Mouse (Mus musculus) hematopoietic stem cell, adult 5-6 weeks (primary cell): ENCODE data around the gene Mrtfb. TPM values are rescaled to one million over a fixed set of nuclear protein-coding genes. Genes with fewer than 3 reads are reported as not detected.

ENCODE experiments used
- ATAC-seq, 2 experiments: fragments of 125-278 bp in 1 of 2; replicated peaks in 1 of 2; 2 replicates each; pipeline ENCODE4 v1.8.0; 2016 to 2017; ENCODE audit warnings: inconsistent platforms in 2 of 2, mild to moderate bottlenecking in 2 of 2, moderate number of reproducible peaks in 2 of 2, low read depth in 1 of 2, moderate TSS enrichment in 1 of 2; ENCODE audit not compliant: low FRiP score in 2 of 2, poor library complexity in 2 of 2, severe bottlenecking in 2 of 2, insufficient read depth in 1 of 2, low TSS enrichment in 1 of 2
- total RNA-seq: library from RNA; stranded (forward); fragments of 172-1452, 232-1000 nt; gene quantifications from 2 replicates; pipeline ENCODE4 v1.2.3, GENCODE M21; 2017

The Mrtfb gene
- total RNA-seq, 1 experiment from 2014 or later, result 9.1 TPM

DNA sequence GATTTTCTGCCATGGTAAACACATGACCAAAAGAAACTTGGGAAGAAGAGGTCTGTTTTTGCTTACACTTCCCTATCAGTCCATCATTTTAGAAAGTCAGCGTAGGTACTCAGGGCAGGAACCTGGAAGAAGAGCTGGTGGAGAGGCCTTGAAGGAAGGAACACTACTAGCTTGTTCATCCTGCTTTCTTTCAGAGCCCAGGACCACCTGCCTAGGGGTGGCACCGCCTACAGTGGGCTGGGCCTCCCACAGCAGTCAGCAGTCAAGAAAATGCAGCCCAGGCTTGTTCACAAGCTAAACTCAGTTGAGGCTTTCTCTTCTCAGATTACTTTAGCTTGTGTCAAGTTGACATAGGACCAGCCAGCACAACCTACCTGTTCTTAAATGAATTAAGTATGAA lies 2.7 kb downstream of the Mrtfb start:
- ATAC-seq, result no peak

DNA sequence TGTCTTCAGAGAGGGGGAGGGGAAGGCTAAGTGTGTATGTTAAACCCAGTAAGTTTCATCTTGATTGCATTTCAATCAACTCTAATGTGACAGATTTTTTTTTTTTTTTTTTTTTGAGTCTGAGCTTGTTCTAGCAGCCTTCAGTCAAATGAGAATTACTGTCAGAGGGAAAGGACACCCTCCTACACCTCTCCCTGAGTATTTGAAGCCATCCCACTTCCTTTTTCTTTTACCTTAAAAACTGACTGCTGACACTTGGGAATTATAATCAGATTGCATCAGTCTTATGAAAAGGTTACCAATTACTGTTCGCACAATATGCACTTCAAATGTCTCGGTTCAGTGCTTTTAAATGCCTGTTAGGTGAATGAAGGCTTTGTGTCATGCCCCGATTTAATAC lies 10.0 kb downstream of the Mrtfb start:
- ATAC-seq, result no peak

DNA sequence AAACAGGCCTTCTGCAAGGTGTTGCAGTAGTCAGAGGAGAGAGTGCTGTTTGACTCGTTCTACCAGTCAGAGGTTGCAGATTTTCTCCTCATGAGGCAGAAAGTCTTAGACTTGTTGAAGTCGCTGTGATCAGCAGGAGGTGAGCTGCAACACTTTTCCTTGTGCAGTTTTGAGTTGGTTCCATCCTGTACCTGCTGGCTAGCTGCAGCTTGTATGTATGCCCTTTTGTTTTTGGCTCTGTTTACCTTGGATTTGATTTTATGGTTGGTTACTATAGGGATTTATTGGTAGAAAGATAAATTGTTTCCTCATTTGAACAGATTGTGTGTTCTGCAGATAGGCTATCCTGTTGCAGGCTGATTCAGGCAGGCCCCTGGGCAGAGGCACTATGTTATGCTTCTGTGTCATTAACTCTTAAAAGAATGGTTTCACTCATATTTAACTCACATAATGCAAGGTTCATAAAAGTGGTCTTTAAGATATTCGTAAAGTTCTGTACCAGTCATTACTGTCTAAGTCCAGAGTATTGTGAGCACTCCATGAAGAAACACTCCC lies 11.1 kb downstream of the Mrtfb start:
- no peak for ATAC-seq

DNA sequence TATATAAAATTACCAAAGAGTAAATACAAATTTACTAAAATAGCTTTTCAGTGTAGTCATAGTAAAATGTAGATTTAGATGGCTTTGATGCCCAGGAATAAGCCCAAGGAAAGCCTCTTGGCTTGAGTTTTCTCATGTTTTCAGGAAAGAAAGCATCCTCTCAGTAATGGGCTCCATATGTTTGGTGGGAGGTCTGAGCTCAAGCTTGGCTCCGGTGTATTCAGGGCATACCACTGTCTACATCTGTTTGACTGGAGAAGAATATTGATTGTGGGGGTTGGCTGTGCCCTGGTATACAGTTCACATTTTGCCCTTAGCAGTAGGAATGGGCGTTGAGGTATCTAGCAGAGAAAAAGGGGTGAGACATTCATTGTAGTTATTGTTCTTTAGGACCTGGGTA lies 13.1 kb downstream of the Mrtfb start:
- no peak for ATAC-seq

DNA sequence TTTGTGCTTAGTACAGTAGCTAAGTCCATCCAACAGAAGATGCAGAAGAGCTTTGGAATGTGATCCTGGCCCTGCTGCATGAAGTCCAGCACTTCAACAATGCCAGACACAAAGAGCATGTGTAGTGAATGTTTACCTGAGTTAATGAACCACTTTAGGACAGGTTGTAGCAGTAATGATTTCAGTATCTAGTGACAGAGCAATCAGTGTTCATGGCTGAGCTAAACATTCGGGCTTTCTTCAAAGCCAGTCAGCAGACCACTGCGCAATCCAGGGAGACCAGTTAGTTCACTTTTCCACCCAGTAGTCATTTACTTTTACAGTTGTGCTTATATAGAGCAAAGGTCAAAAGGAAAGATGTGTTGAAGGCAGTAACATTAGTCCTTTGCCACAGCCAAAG lies 20.0 kb downstream of the Mrtfb start:
- no peak for ATAC-seq

DNA sequence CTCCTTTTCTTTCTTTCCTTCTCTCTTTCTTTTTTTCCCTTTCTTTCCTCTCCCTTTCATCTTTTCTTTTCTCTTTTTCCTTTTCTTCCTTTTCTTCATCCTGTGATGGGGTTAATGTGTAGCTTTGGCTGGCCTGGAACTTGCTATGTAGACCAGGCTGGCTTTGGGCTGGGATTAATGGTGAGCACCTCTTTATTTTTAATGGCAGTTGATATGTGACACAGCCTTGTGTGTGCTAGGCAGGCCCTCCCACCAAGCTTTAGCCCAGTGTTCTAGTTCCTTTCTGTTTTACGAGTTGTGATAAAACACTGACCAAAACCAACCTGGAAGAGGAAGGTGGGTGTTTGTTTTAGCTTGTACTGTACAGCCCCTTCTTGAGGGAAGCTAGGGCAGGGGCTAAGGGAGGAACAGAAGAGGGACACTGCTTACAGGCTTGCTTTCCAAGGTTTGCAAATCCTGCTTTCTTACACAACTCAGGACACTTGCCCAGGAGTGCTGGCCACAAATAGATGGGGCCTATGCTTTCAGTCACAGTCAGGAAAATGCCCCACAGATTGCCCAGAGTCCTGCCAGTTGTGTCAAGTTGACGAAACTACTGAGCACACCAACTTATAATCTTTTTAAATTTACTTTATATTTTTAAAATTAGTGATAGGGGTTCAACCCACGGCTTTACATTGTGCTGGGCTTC lies 20.6 kb downstream of the Mrtfb start:
- no peak for ATAC-seq

DNA sequence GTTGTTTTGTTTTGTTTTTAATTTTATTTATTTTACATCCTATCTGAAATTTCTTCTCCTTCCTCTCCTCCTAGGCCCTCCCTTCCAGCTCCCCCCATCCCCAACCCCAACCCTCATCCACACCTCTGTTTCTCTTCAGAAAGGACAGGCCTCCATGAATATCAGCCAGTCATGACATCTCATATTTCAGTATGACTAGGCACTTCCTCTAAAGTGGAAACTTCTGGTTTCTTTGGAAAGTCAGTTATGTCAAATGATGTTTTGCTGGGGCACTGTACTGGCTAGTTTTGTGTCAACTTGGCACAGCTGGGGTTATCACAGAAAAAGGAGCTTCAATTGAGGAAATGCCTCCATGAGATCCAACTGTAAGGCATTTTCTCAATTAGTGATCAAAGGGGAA lies 30.1 kb downstream of the Mrtfb start:
- 0 out of 4 replicates have a peak, but pooled peaks of 1 of the 2 experiments have one; percentile 42 for ATAC-seq

DNA sequence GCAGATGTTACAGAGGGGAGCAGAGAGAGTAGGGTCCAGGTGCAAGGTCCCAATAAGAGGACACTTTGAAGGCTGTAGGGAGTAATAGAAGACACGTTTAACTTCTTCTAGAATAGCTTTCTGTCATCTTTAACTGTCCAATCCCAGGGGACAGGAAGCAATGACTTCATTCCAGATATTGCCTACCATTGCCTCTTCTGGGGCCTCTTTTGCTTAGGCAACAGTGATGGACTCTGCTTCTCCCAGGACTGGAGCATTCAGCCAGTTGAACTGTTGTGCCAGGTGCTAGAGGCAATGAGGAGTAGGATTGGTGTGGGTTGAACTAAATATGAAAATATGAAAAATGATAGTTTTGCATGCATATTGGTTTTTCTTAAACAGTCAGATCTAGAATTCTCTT lies 41.6 kb downstream of the Mrtfb start:
- no peak for ATAC-seq

DNA sequence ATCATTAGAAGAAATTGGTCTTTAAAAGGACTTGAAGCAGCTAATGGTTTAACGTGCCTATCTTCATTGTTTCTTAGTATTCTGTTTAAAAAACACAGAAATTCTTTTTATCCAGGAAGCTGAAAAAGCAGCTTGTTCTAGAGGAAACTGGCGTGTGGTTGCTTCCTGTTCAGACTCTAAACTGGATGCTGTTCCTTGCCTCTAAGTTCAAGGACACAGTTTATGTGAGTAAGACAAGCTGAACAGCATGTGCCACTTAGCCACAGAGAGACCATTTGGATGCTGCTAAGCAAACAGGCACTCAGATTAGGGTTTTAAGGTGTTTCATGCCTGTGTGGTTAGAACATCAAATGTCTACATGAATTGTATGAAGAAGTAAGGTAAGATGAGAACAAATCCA lies 42.7 kb downstream of the Mrtfb start:
- ATAC-seq, result peak in 1 of 2 experiments; percentile 17; a peak in 1 of 4 replicates

DNA sequence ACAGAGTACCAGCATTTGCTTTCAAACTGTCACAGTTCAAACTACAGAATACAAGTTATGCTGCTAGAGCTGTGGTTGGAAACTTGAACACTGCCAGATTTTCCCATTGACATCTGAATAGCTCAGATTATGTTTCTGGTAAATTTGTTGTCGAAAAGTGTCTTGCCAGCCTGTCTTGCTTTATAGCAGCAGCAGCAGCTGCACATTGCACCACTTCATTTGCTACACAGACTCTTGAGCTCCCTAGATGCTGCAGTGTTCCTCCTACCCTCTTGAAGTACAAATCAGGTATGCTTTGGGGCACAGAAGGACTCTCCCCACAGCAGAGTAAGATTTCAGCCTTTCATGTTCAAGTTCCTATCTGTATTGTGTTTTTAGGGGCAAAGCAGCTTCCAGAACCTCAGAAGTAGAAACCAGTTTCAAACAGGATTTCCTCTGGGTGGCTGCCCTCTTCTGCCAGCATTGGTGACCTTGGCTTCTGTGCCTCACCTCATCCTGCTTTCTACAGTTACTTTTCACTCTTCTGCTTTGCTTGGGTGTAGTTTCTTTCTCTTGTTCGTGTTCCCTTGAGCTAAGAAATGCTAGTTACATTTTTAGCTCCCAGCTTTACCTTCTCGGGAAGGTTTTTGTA lies 49.9 kb downstream of the Mrtfb start:
- peak; percentile 22 to 36; a peak in 2 of 4 replicates for ATAC-seq

DNA sequence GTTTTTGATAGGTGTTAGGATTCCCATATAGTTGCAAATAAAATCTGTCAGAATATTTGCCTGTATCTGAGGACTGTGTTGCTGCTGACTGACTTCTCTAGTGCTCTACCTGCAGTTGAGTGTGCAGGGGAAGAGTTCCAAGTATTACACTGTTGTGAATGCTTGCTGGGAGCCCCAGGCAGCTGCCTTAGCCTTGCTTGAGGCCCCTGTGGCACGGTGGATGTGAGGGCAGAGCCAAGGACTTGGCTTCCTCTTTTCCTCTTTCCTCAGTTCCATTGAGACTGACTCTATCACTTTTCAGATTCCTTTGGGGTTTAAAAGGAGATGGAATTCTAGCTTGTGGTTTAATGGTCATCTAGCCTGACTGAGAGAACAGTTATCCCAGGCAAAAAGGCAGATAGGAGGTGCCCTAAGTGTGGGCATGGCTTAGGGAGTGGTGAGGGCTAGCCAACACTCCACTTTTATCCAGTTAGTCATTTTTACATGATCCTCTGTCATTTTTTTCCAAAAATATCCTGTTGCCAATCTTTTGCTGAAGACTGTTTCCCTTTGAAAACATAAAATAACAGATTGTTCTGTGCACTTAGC lies 53.9 kb downstream of the Mrtfb start:
- ATAC-seq, result no peak

DNA sequence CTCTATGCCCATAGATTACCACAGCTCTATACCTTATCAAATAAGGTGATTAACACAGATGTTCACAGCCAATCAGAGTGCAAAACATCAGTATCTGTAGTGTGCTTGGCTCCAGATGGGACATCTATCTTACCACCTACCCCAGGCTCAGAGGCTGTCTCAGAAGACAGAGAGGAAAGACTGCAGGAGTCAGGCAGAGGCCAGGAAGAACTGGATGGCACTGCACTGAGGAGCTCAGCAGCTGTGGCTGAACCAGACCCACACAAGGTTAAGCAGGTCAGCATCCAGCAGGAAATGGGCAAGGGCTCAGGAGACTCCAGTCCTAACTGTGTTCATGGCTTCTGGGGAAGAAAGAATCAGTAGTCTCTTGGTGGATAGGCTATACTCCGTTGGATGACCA lies 55.1 kb downstream of the Mrtfb start:
- no peak for ATAC-seq

DNA sequence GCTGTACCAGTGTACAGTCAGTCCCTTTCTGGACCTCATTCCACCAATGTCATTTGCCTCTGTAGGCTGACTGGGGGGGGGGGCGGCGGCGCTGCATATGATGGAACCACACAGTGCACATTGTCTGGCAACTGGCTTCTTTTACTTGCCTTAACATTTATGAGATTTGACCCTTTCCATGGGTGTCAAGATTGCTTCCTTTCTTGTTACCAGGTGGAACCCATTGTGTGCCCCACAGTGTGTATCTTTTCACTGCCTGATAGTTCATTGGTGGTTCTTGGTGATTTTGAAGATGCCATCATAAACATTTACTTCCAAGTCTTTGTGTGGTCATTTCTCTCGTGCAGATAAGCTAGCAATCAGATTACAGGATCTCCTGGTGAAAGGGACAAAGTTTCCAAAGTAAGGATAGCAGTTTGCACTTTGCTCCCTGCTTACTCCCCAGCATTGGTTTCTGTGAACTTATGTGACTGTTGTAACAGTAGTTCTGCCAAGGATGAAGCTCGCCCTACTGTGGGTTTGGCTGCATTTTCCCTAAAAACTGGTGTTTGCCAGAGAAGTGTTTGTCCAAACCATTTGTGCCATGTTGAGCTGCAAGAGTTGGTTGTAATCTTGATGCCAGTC lies 56.9 kb downstream of the Mrtfb start:
- ATAC-seq, result no peak

DNA sequence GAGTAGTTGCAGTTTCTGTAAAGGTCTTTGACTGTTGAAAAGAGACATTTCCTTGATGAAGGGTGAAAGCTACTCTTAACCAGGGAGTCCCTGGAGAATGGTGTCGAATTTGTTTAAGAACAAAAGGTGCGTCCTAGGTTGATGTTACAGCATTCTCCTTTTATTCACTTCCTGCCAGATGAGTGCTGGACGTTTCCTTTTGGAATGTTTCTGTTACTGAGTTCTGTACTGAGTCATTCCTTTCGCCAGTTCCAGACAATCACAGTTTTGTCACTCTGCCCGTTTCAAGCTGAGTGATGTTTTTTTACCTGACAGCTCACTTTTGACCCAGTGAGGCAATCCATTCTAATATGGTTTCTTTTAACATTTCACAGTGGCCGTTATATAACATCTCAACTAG lies 67.5 kb downstream of the Mrtfb start:
- no peak for ATAC-seq

DNA sequence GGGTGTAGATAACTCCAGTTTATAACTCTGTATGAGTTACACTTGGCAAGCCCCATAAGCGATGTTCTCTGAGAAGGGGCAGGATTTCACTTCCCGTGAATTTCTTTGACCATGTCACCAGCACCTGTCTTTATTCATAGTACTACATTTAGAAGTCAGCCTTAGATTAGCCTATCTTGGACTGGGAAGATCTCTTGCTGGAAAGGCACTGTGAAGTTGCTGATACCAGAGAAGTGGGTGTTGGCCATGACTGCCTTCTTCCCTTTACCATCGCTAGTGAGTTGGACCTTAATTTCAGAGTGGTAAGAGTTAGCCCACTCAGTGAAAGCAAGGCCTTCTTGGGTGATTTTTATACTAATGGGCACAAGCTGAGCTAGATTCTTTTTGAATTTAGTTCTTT lies 70.3 kb downstream of the Mrtfb start:
- ATAC-seq, result no peak

DNA sequence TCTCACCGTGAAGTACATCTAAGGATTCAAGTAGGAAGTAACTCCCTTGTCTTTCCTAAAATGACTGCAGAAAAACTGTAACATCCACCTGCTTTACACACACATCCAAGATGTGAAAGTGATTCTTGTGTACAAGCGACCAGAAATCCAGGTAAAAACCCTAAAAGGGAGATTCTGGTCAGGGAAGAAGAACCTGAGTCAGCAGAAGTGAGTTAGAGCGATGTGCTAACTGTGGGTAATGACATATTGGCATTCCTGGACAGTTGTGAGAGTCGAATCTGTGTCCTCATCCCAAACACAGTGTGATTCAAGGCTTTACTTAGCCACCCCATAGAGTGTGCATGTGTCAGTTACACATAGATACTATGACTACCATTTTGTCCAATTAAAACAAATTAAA lies 72.4 kb downstream of the Mrtfb start:
- ATAC-seq, result no peak

DNA sequence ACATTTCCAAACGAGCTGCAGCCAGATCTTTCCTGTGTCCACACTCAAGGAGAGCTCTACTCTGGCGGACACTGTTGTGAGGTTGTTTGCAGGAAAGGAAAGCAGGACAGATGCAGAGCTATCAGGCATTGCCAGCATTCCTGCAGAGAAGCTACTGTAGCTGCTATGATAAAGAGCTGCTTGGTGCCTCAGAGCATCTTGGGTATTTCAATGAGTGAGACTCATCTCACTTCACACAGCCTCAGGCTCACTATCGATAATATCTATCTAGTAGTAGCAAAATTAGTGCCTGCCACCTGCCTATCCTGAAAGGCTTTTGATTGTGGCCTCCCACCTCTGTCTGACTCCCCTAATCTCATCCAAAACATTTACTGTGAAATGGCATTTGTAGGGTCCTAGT lies 73.4 kb downstream of the Mrtfb start:
- no peak for ATAC-seq

DNA sequence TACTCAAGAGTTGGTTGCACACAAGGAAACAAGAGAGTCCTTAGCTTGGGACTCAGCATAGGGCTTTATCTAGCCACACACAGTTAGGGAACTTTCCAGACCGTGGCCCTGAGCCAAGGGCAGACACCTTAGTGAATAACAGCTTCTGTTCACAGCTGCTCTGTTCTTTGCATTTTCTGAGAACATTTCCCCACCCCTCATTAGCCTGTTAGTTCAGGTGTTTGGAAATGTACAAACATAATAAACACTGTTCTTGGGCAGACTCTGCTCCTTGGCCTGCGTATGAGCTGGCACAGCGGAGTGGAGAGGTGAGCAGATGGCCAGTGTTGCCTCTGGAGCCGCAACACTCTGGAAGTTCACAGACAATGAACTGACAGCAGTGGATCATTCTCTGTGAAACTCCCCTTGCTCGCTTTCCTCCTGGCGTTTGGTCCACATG lies 74.0 kb downstream of the Mrtfb start:
- no peak; a peak in 1 of 4 replicates for ATAC-seq
